Mouse (Mus musculus) NIH3T3 (cell line): ENCODE results near the gene Thpo.
A peak's percentile ranks its signal among the peaks of the same experiment; 100 is the strongest.

Source experiments
- DNase-seq: peaks from one replicate; pipeline ENCODE4 v3.0.0-alpha.2; 2012; ENCODE audit warnings: low read depth

The Thpo gene

GRCm38 (mm10) chr16:20733731-20734730, at the start of gene Thpo:
TSS of gene Thpo (minus strand) at chr16:20734511.
- DNase-seq, result no peak

DNA sequence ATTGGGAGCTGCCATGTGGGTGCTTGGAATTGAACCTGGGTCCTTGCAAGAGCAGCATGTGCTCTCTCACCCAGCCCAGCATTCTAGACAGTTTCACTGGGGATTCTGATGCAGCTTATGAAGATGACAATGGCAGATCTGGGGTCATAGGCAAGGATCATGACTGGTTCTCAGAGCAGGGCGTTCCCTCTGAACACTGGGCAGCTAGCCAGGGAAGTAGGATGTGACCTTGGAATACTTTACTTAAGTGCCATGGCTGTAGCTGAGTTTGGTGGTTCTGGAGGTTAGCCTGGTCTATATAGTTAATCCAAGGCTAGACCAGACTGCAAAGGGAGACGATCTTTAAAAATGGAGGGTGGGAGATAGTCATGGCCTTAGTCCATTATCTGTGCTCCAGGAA, 49.6 kb upstream of the Thpo start:
- no peak for DNase-seq

DNA sequence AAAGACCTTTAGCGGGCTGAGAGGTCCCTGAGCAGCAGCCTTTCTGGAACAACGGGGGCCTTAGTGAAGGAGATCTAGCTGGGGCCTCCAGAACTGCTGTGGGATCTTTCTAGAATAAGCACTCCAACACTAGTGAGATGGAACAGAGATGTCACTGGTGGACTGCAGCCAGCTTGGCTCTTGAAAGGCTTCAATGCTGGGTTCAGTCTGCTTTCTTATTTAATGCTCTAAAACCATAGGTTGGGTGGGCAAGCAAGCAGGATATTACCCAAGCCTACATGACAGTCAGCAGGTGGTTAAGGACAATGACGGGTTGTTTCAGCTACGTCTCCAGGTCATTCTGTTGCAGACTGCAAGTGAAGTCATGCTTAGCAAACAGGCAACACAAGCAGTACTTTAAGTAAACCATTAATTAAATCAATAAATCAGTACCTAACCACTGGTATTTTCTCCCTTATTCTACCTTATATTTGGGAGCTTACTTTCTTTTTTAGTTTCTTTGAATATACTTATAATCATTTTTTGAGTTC, 46.9 kb upstream of the Thpo start:
- DNase-seq, result no peak

DNA sequence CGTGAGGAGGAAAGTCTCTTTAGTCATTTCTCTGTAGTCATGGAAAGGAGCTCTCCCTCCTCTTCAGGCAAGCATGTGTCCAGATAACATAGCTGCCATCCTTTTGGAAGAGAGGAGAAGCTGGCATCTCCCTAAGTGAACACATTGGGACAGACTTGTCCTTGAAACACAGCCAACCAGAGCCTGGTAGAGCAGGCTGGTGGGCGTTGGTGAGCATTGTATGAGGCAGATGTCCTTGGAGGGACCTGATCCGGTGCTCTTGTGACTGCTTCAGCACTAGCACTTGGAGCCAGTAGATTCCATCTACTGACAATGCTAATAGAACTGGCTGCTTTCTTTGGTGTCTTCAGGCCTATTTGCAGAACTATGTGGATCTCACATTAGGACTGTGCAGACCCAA, 45.5 kb upstream of the Thpo start:
- DNase-seq, result no peak

GRCm38 (mm10) chr16:20775021-20775420, 40.7 kb upstream of the Thpo start:
- no peak for DNase-seq

- DNase-seq, result peak; percentile 74
Observed at GRCm38 (mm10) chr16:20765244-20765643, 30.9 kb upstream of the Thpo start.

- peak; percentile 82 for DNase-seq
Observed at GRCm38 (mm10) chr16:20761681-20762080, 27.4 kb upstream of the Thpo start.

DNA sequence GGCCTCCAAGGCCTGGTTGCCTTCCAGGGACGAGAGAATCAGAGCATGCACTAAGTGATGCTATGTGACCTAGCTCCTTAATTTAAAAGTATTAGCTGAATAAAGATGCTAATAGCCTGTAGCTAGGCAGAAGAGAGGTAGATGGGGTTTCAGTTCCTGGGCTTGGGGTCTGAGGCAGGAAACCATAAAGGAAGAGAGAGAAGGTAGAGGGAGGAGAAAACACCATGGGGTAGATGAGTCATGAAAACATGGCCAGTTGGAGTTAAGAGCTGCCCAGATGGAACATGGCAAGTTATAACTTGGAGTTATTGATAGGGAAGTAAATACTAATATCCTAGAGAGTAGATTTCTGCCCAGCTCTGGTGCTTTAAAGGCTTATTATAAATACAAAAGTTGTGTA, 23.1 kb upstream of the Thpo start:
- DNase-seq, result no peak

DNA sequence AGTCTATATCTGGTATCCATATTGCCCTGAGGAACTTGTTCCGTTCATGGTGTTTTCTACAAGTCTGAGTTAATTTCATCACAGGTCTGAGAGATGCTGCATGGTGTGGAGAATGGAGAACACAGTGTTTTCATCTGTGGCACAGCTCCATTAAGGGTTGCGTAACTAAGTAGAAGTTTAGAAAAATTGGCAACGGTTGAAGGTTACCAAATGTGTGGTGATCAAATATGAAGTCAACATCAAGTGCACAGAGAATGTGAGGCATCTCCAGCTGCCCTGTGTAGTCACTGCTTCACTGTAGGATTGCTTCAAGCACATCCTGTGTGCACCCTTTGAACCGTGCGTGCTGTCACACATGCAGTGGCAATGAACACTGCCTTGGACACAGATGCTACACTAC, 21.7 kb upstream of the Thpo start:
- peak; percentile 78 for DNase-seq

DNA sequence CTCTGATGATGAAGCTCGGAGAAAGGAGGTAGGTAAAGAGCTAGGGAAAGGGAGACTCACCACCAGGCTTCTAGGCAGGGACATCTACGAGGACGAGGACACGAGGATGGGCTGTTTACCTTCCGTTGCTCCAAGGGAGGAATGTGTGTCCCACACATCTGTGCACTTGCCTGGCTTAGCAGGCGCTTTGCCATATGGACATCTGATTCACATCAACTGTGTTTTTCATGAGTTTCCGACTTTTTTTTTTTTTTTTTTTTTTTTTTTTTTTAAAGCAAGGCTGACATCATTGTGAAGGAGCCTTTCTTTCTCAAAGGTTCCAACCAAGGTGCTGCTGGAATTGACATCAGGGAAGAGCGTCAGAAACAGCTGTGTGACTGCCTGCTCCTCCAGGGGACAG, 16.2 kb upstream of the Thpo start:
- peak; percentile 74 for DNase-seq

- DNase-seq, result peak; percentile 60
Observed at GRCm38 (mm10) chr16:20746641-20747040, 12.3 kb upstream of the Thpo start.

DNA sequence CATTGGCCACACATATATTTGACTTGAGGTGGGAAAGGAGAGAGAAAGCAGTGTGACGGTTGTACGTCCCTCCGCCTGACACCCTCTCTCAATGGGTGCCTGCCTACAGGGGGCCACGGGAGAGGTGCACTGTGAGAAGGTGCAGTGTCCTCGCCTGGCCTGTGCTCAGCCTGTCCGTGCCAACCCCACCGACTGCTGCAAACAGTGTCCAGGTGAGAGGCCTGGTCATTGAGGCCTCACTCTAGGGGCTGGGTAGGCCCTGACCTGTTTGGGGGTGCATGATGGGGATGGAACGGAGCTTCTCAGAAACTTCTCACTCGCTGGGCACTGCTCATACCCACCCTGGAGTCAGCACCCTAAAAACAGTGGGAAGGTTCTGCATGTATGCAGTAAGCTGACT, 5.5 kb upstream of the Thpo start:
- no peak for DNase-seq

GRCm38 (mm10) chr16:20736823-20737222, 2.5 kb upstream of the Thpo start:
- no peak for DNase-seq

DNA sequence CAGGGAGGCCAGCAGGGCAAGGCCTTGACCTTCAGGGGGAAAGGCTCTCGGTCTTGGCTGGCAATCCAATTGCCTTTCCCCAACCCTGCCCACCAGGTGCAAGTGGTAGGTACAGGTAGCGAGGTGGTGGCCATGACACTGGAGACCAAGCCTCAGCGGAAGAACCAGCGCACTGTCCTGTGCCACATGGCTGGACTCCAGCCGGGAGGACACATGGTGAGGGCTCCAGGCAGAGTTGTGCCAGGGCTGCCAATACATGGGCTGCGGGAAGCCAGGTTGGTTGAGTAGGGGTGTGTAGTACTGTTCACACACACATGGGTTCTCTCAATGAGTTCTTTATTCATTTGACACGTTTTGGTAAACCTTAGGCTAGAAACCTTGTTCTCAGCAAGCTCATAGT, 1.9 kb upstream of the Thpo start:
- DNase-seq, result no peak

DNA sequence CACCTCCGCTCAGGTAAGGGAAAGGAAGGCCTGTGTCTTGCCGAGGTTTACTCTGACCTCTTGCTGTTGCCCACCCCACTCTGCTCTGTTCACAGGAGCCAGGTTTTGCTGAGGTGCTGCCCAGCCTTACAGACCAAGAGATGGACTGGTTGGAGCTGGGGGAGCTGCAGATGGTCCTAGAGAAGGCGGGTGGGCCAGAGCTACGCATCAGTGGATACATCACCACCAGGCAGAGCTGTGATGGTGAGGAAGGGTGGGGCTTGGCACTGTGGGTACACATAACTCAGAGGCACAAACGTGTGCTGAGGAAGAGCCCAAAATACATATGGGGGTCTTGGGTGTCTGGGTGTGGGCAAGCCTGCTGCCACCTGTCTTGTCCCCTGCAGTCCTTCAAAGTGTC, 1.3 kb upstream of the Thpo start:
- no peak for DNase-seq

- peak; percentile 84 for DNase-seq
Observed at GRCm38 (mm10) chr16:20732925-20733730, 1.2 kb downstream of the Thpo start, which contains the start of gene Chrd. TSS of gene Chrd (plus strand) at chr16:20733127.

- DNase-seq, result peak; percentile 53
Observed at GRCm38 (mm10) chr16:20732251-20732924, 1.9 kb downstream of the Thpo start.

GRCm38 (mm10) chr16:20731688-20732087, 2.6 kb downstream of the Thpo start:
- DNase-seq, result no peak

DNA sequence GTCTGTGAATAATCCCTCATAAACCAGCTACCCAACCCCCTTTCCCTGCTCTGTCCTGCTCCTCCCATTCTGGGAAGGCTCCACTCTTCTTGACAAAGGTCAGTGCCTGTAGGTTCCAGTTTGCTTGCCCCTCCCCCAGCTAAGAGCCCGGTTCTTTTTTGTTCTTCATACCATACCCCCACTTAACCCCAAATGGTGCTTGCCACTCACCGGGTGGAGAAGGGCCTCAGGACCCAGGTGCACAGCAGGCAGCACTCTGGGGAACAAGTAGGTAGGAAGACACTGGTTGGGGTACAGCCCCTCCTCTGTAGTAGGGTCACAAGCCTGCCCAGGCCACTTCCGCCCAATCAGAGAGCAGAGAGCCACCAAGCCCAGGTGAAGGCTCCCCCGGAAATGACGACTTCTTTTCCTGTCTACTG, 4.0 kb downstream of the Thpo start:
- peak; percentile 21 for DNase-seq

DNA sequence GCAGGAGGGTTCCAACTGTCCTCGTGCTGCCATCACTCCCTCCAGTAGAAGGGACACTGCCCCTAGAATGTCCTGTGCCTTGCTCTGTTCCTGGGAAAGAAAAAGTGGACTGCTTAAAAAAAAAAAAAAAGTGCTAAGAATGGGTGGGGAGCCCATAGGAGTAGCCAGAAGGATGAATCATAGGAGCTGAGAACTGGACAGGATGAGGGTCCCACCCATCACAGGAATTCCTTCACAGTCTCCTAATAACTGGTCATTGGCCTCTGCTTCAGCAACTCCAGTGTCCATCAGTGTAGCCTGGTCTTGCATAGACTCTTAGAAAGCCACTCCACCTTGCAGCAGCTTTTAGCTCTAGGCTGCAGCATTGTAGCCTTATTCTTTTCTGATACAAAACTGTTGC, 7.9 kb downstream of the Thpo start:
- peak; percentile 77 for DNase-seq

- no peak for DNase-seq
Observed at GRCm38 (mm10) chr16:20725750-20726149, 8.6 kb downstream of the Thpo start.

DNA sequence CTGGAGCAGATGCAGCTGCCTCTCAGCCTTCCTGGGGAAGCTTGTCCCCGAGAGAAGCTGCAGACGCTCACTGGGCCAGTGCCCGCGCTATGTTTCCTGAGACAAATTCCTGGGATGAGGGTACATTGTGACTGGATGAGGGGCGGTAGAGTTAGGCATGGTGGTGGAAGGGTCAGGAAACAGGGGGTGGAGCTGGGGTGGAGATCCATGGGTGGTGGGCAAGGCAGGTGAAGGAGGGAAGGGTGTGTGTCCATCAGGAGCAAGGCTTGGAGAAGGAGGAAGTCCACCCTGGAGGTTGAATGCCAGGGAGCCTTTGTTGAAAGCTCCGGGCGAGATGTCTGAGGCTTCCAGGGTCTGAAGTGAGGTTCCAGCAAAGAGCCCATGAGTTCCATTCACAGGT, 9.0 kb downstream of the Thpo start:
- no peak for DNase-seq
